Mouse (Mus musculus): ENCODE measurements at regions not wholly inside any gene's neighbourhood (a gene's known extent, or its start where the extent isn't known, plus 50 kb on each side); places are given as distances from the start of the nearest gene placed in this dataset.

DNA sequence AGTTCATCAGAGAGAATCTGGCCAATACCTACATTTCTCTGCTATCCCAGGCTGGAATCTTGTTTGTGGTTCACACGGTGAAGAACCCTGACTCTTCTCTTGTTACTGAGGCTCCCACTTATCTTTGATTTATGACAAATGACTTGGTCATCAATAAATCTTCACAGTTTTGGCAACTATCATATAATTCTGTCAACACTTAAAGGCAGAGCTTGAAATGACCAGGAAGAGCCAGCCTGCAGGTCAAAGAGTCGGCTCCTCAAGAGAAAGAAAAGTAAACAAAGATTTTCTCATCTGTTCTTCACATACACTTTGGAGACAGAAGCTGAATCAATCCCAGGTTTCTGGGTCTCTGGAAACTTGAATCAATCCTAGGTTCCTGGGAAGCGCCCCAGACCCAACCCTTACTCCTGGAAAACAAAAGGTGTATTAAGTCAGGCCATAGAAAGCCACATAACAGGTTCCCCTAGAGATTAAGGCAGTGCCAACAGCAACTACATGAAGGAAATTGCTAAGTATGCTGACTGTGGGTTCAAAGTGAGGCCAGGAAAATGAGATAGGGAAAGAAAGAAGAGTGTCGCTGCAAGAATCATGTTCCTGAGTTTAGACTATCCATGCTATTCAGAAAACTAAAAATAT lies 56.7 kb upstream of the Mad2l1 start:
- no peak for TF ChIP-seq TAL1 (IDR thresholded peaks at IDR 0.05; ENCODE audit: low read length)
- TF ChIP-seq GATA1 (IDR thresholded peaks at IDR 0.05; ENCODE audit: low read length): no peak

All from erythroblast, embryonic 14.5 days (primary cell).